Mouse (Mus musculus) ES-E14 (cell line): ENCODE results near the gene Pde6h.

Experiments
- MAFK ChIP-seq: IDR thresholded peaks from 2 replicates; pipeline ENCODE4 v1.6.1; 2014; ENCODE audit warnings: mild to moderate bottlenecking, low read depth, low read length, inconsistent platforms; ENCODE audit not compliant: insufficient read depth
- ZC3H11A ChIP-seq: IDR thresholded peaks from 2 replicates; pipeline ENCODE4 v1.6.1; 2012; ENCODE audit warnings: low read depth, mild to moderate bottlenecking, inconsistent platforms, low read length, borderline replicate concordance

DNA sequence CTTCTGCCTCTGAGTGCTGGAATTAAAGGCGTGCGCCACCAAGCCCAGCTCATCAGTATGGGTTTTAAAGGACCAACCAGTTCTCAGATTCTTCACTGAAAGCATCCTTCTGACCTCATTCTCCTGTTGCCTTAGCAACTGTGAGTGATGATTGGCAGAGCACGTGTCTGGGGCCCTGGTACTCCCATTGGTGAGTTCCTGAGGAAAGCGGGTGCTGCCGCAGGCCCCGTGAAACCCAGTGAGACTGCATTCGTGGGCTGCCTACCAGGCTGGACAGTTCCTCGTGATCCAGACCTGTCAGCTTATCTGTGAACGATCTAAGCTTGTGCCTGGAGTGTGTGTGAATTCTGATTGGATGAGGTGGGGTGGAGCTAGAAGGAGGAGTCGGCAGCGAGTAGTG is 63.1 kb downstream of the Pde6h start:
- TF ChIP-seq MAFK (no peak), ZC3H11A (no peak)
